Mouse (Mus musculus): ENCODE data around the gene Tfap2d.

DNA sequence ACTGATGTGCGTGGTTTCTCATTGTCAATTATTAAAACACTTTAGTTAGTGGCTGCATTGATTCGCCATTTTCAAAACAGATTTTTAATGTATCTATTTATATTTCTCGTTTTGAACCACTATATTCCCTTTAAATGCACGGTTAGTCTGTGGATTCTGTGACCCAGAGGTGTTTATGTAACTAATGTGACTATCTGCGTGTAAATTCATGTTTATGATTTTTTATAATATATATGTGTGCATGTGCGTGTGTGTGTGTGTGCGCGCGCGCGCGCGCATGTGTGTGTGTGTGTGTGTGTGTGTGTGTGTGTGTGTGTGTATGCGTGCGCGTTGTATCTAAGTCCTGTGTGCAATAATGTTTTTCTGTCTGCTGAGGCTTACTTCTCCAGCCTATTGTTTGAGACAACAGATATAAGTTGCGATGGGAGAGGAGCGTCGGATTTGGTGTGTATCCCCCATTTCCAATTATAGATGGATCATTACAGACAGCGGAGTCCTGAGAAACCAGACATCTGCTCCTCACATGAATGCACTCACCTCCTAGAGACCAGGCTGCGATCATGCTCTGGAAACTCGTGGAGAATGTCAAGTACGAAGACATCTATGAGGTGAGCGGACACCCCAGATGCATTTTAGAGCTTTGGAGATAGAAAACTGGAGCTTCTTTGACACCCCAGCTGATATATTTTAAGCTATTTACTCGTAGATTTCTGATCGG is 106.0 kb downstream of the Tfap2d start, which contains the start of gene Tfap2b:
- TF ChIP-seq CTCF (IDR thresholded peaks at IDR 0.05; ENCODE audit: low read depth) (no peak), EP300 (IDR thresholded peaks at IDR 0.05; ENCODE audit: low read depth) (no peak)
